Mouse (Mus musculus) MEL (cell line): ENCODE measurements around the gene Fam53b. TPM values are rescaled to one million over a fixed set of nuclear protein-coding genes. Genes with fewer than 3 reads are reported as not detected.
A peak's percentile ranks its signal among the peaks of the same experiment; 100 is the strongest.

ENCODE experiments used
- DNase-seq: peaks from one replicate; pipeline ENCODE4 v3.0.0; 2011; ENCODE audit warnings: low read depth, low spot score
- H3K27ac ChIP-seq: 2 replicates; pipeline ENCODE4 v1.5.1; 2012; ENCODE audit warnings: low read depth, mild to moderate bottlenecking, control low read depth, low read length, moderate library complexity; ENCODE audit not compliant: control insufficient read depth
- H3K27me3 ChIP-seq, 2 experiments: fragments of 150-350 bp in 1 of 2; sonication (generic) in 1 of 2; 2 replicates each; pipeline ENCODE4 v1.6.1; 2012; ENCODE audit warnings: low read length in 2 of 2, mild to moderate bottlenecking in 2 of 2, improper control_type of control experiment in 1 of 2, moderate library complexity in 1 of 2; ENCODE audit not compliant: insufficient read depth in 2 of 2, control insufficient read depth in 1 of 2
- H3K36me3 ChIP-seq, 2 experiments: 2 replicates each; pipeline ENCODE4 v1.6.1; 2012 to 2014; ENCODE audit warnings: low read length in 2 of 2, improper control_type of control experiment in 1 of 2, inconsistent platforms in 1 of 2, mild to moderate bottlenecking in 1 of 2; ENCODE audit not compliant: insufficient read depth in 2 of 2, control insufficient read depth in 1 of 2
- H3K4me1 ChIP-seq, 2 experiments: fragments of 150-350 bp in 1 of 2; sonication (generic) in 1 of 2; 2 replicates each; pipeline ENCODE4 v1.6.1; 2012; ENCODE audit warnings: low read length in 2 of 2, improper control_type of control experiment in 1 of 2, mild to moderate bottlenecking in 1 of 2; ENCODE audit not compliant: insufficient read depth in 2 of 2, control insufficient read depth in 1 of 2
- H3K4me3 ChIP-seq, 2 experiments: fragments of 150-350 bp in 1 of 2; sonication (generic) in 1 of 2; 2 replicates each; pipeline ENCODE4 v1.5.1; 2012; ENCODE audit warnings: low read depth in 2 of 2, low read length in 2 of 2, mild to moderate bottlenecking in 2 of 2, moderate library complexity in 2 of 2, control low read depth in 1 of 2, improper control_type of control experiment in 1 of 2; ENCODE audit not compliant: control insufficient read depth in 1 of 2, insufficient read depth in 1 of 2
- H3K79me2 ChIP-seq: 2 replicates; pipeline ENCODE4 v1.6.1; 2012; ENCODE audit warnings: mild to moderate bottlenecking, low read length, moderate library complexity; ENCODE audit not compliant: control insufficient read depth, poor library complexity, insufficient read depth
- H3K9ac ChIP-seq: 2 replicates; pipeline ENCODE4 v1.6.1; 2012; ENCODE audit warnings: low read depth, mild to moderate bottlenecking, control low read depth, low read length, moderate library complexity; ENCODE audit not compliant: control insufficient read depth, poor library complexity, severe bottlenecking
- H3K9me3 ChIP-seq: fragments of 150-350 bp; sonication (generic); replicated peaks from 2 replicates; pipeline ENCODE4 v1.6.1; 2012; ENCODE audit warnings: mild to moderate bottlenecking, low read length, improper control_type of control experiment, moderate library complexity; ENCODE audit not compliant: insufficient read depth
- CHD1 ChIP-seq: IDR thresholded peaks from 2 replicates; pipeline ENCODE4 v1.6.1; 2012; ENCODE audit warnings: low read depth, mild to moderate bottlenecking, inconsistent platforms, low read length, improper control_type of control experiment
- CHD2 ChIP-seq: IDR thresholded peaks from 2 replicates; pipeline ENCODE4 v1.6.1; 2011; ENCODE audit warnings: low read length, improper control_type of control experiment
- ELF1 ChIP-seq: IDR thresholded peaks from 2 replicates; pipeline ENCODE4 v1.6.1; 2014; ENCODE audit warnings: low read depth, mild to moderate bottlenecking, inconsistent platforms, low read length, improper control_type of control experiment, moderate library complexity
- EP300 ChIP-seq, 2 experiments: IDR thresholded peaks; 2 replicates each; pipeline ENCODE4 v1.6.1; 2011; ENCODE audit warnings: improper control_type of control experiment in 2 of 2, low read length in 2 of 2, low read depth in 1 of 2, mild to moderate bottlenecking in 1 of 2
- ETS1 ChIP-seq: IDR thresholded peaks from 2 replicates; pipeline ENCODE4 v1.6.1; 2012; ENCODE audit warnings: low read depth, mild to moderate bottlenecking, inconsistent platforms, low read length, improper control_type of control experiment, moderate library complexity
- GATA1 ChIP-seq: IDR thresholded peaks from 2 replicates; pipeline ENCODE4 v1.6.1; 2011; ENCODE audit warnings: low read depth, low read length, improper control_type of control experiment
- JUND ChIP-seq: IDR thresholded peaks from 2 replicates; pipeline ENCODE4 v1.6.1; 2011; ENCODE audit warnings: low read depth, mild to moderate bottlenecking, improper control_type of control experiment, low read length
- KAT2A ChIP-seq: conservative IDR thresholded peaks from 2 replicates; pipeline ENCODE4 v1.6.1; 2012; ENCODE audit warnings: low read depth, low read length, improper control_type of control experiment, inconsistent platforms
- MAFK ChIP-seq: IDR thresholded peaks from 2 replicates; pipeline ENCODE4 v1.6.1; 2011; ENCODE audit warnings: low read depth, mild to moderate bottlenecking, low read length, improper control_type of control experiment, borderline replicate concordance
- MXI1 ChIP-seq: IDR thresholded peaks from 2 replicates; pipeline ENCODE4 v1.6.1; 2011; ENCODE audit warnings: mild to moderate bottlenecking, low read depth, low read length, improper control_type of control experiment
- MYB ChIP-seq: IDR thresholded peaks from 2 replicates; pipeline ENCODE4 v1.6.1; 2011; ENCODE audit warnings: mild to moderate bottlenecking, low read depth, low read length, improper control_type of control experiment
- MYC ChIP-seq: IDR thresholded peaks from 2 replicates; pipeline ENCODE4 v1.6.1; 2011; ENCODE audit warnings: low read depth, mild to moderate bottlenecking, low read length, improper control_type of control experiment, moderate library complexity
- POLR2A ChIP-seq, 2 experiments: IDR thresholded peaks; 2 replicates each; pipeline ENCODE4 v1.6.1; 2011 to 2012; ENCODE audit warnings: low read length in 2 of 2, mild to moderate bottlenecking in 2 of 2, control low read depth in 1 of 2, improper control_type of control experiment in 1 of 2, low read depth in 1 of 2, moderate library complexity in 1 of 2; ENCODE audit not compliant: control insufficient read depth in 1 of 2, insufficient read depth in 1 of 2, poor library complexity in 1 of 2
- POLR2AphosphoS5 ChIP-seq: IDR thresholded peaks from 2 replicates; pipeline ENCODE4 v1.6.1; 2012; ENCODE audit warnings: low read depth, borderline replicate concordance, mild to moderate bottlenecking, inconsistent platforms, low read length, moderate library complexity, mixed read lengths
- TAL1 ChIP-seq: IDR thresholded peaks from 2 replicates; pipeline ENCODE4 v1.6.1; 2012; ENCODE audit warnings: mild to moderate bottlenecking, inconsistent platforms, low read length, moderate library complexity, mixed read lengths
- UBTF ChIP-seq: IDR thresholded peaks from 2 replicates; pipeline ENCODE4 v1.6.1; 2012; ENCODE audit warnings: low read depth, mild to moderate bottlenecking, inconsistent platforms, low read length, improper control_type of control experiment, moderate library complexity, borderline replicate concordance; ENCODE audit not compliant: insufficient read depth
- USF1 ChIP-seq: IDR thresholded peaks from 2 replicates; pipeline ENCODE4 v1.6.1; 2014; ENCODE audit warnings: low read depth, mild to moderate bottlenecking, inconsistent platforms, low read length, improper control_type of control experiment, moderate library complexity
- ZC3H11A ChIP-seq: IDR thresholded peaks from 2 replicates; pipeline ENCODE4 v1.6.1; 2012; ENCODE audit warnings: low read depth, mild to moderate bottlenecking, inconsistent platforms, low read length, improper control_type of control experiment
- ZMIZ1 ChIP-seq: IDR thresholded peaks from 2 replicates; pipeline ENCODE4 v1.6.1; 2012; ENCODE audit warnings: low read depth, mild to moderate bottlenecking, inconsistent platforms, low read length, improper control_type of control experiment, moderate library complexity
- ZNF384 ChIP-seq: IDR thresholded peaks from 2 replicates; pipeline ENCODE4 v1.6.1; 2012; ENCODE audit warnings: low read depth, mild to moderate bottlenecking, inconsistent platforms, low read length, improper control_type of control experiment
- polyA plus RNA-seq, 2 experiments: library from polyadenylated mRNA; stranded (reverse) in 1 of 2; unstranded in 1 of 2; fragments of >175 nt in 1 of 2; fragments of >200 nt in 1 of 2; gene quantifications; 2 replicates each; pipeline versions ENCODE4 v1.2.1 to v1.2.4; 2012; ENCODE audit warnings: low replicate concordance in 2 of 2, low read depth in 1 of 2; ENCODE audit not compliant: insufficient read length in 2 of 2, insufficient read depth in 1 of 2, missing spikeins in 1 of 2
- total RNA-seq: library from RNA; depleted of rRNA; stranded (reverse); fragments of 300-350 nt; gene quantifications from 2 replicates; pipeline ENCODE4 v1.2.3, GENCODE M21; 2012

The Fam53b gene
- total and polyA plus RNA-seq, 3 experiments = 7.9 to 15.4 TPM; not detected in 1

GRCm38 (mm10) chr7:132806926-132807857, 6.5 kb downstream of the Fam53b start:
- Histone ChIP-seq H3K4me1 (peaks cover 14 to 27% of the 10 kb centered on the region in 2 experiments), H3K9ac (no peak overlapping the region)

GRCm38 (mm10) chr7:132806286-132806685, 7.4 kb downstream of the Fam53b start:
- Histone ChIP-seq H3K4me1 (peaks cover 14 to 27% of the 10 kb centered on the region in 2 experiments), H3K9ac (no peak overlapping the region), H3K79me2 (peaks cover 34% of the 10 kb centered on the region), H3K9me3 (no peaks in the 10 kb centered on the region)
- DNase-seq = no peak
- no peak for TF ChIP-seq MYB
- no peak for TF ChIP-seq CHD1
- no peak for TF ChIP-seq GATA1
- TF ChIP-seq MYC = no peak
- no peak for TF ChIP-seq UBTF
- no peak for TF ChIP-seq TAL1
- no peak for TF ChIP-seq EP300 (IDR thresholded peaks at IDR 0.05; ENCODE audit: low read depth in 1 of 2, low read length in 2 of 2)
- TF ChIP-seq, all 39 proteins: peak for 0
- H3K27me3 ChIP-seq = no peaks in the 10 kb centered on the region
- no peak overlapping the region for H3K27ac ChIP-seq
- no peak overlapping the region for H3K4me3 ChIP-seq
- H3K36me3 ChIP-seq = peaks cover 0 to 26% of the 10 kb centered on the region in 2 experiments; a peak in 2 of 4 replicates

More at GRCm38 (mm10) chr7:132806926-132807857, 6.5 kb downstream of the Fam53b start:
- H3K4me3 ChIP-seq = no peak overlapping the region
- H3K27ac ChIP-seq = no peak overlapping the region
- DNase-seq = peak; percentile 26
- H3K79me2 ChIP-seq = peaks cover 41% of the 10 kb centered on the region
- TF ChIP-seq KAT2A = no peak
- no peak for TF ChIP-seq JUND
- TF ChIP-seq UBTF = no peak
- no peak for TF ChIP-seq ZC3H11A
- no peak for TF ChIP-seq EP300 (IDR thresholded peaks at IDR 0.05; ENCODE audit: low read depth in 1 of 2, low read length in 2 of 2)
- TF ChIP-seq MYC = no peak
- no peak for TF ChIP-seq USF1
- TF ChIP-seq MXI1 = no peak
- TF ChIP-seq TAL1 = no peak
- no peak for TF ChIP-seq POLR2A (IDR thresholded peaks at IDR 0.05; ENCODE audit: control insufficient read depth in 1 of 2, insufficient read depth in 1 of 2, low read depth in 1 of 2, low read length in 2 of 2, poor library complexity in 1 of 2)
- no peak for TF ChIP-seq ZMIZ1
- TF ChIP-seq CHD2 = no peak
- no peak for TF ChIP-seq CHD1
- TF ChIP-seq ZNF384 = no peak
- TF ChIP-seq ELF1 = no peak
- no peak for TF ChIP-seq POLR2AphosphoS5
- TF ChIP-seq ETS1 = no peak
- no peak for TF ChIP-seq MAFK
- no peaks in the 10 kb centered on the region for H3K27me3 ChIP-seq
- peaks cover 0 to 26% of the 10 kb centered on the region in 2 experiments; a peak in 2 of 4 replicates for H3K36me3 ChIP-seq
- no peaks in the 10 kb centered on the region for H3K9me3 ChIP-seq
